Mouse (Mus musculus): ENCODE measurements around the gene Cnih4.

- no peak for TF ChIP-seq CTCF (IDR thresholded peaks at IDR 0.05; ENCODE audit: low read depth, low read length)
- TF ChIP-seq POLR2A (IDR thresholded peaks at IDR 0.05; ENCODE audit: insufficient read depth, low read length): no peak
- TF ChIP-seq EP300 (IDR thresholded peaks at IDR 0.05; ENCODE audit: insufficient read depth, low read depth, low read length): no peak
Measured at GRCm38 (mm10) chr1:181124145-181124544, 20.3 kb upstream of the Cnih4 start.

Data from ES-Bruce4 (cell line).